Comparison of ENCODE assay signal across 24 mouse cellular contexts in the genomic region with DNA sequence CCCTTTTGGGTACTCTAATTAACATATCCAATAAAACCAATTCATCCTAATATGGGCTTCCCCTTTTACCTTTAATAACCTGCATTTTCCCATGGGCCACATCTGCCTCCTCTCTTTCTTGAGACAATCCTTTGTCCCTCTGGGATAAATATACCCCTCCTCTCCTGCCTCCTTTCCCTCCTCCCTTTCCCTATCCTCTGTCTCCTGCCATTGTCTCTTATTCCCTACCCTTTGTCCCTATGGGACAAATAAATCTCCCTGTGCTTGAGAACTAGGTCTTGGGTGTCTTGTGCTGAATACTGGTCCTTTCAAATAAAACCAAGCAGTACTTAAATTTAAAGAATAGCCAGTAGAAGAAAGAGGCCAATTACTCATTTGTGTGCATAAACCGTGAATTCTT. TPM values are rescaled to one million over a fixed set of nuclear protein-coding genes. Genes with fewer than 3 reads are reported as not detected.
DNase-seq lines count a peak whose midpoint lies in the region; ATAC-seq lines count a peak whose summit lies in the region.
"Had no signal": no experiment of that assay in that cellular context is flagged by ENCODE, and none has a peak within 500 bp of the region (broad histone marks: within the 10 kb centered on the region; RNA-seq: fewer than 3 reads in every experiment).

No protein-coding gene starts in this region.

- 80% methylated on average over 1 of the region's 1 CpGs for WGBS in embryonic facial prominence, embryonic 14.5 days
- WGBS in embryonic facial prominence, embryonic 10.5 days, result 79% methylated on average over 1 of the region's 1 CpGs
- WGBS in midbrain, embryonic 11.5 days, result 73% methylated on average over 1 of the region's 1 CpGs
- 69% methylated on average over 1 of the region's 1 CpGs for WGBS in midbrain, embryonic 14.5 days

- H3K36me3 ChIP-seq in embryonic facial prominence, embryonic 14.5 days (ENCODE audit: control insufficient read depth, insufficient read depth, low read length), result no peaks in the 10 kb centered on the region
- no peaks in the 10 kb centered on the region for H3K36me3 ChIP-seq in embryonic facial prominence, embryonic 10.5 days (replicated peaks)
- H3K36me3 ChIP-seq in midbrain, embryonic 11.5 days (ENCODE audit: control insufficient read depth, insufficient read depth, low read length), result no peaks in the 10 kb centered on the region
- H3K36me3 ChIP-seq in midbrain, embryonic 14.5 days (ENCODE audit: control insufficient read depth, insufficient read depth, low read length), result no peaks in the 10 kb centered on the region
- H3K36me3 ChIP-seq: heart, embryonic 15.5 days had no signal

- ATAC-seq in embryonic facial prominence, embryonic 14.5 days (ENCODE audit: low read depth), result peak; percentile 57; the same call in 1 of the 2 replicates
- ATAC-seq in midbrain, embryonic 11.5 days (ENCODE audit: low FRiP score), result 0 out of 2 replicates have a peak, but pooled peaks have one; percentile 24
- ATAC-seq in midbrain, embryonic 14.5 days (ENCODE audit: low FRiP score, low TSS enrichment), result no peak
- ATAC-seq: forebrain, embryonic 16.5 days; intestine, embryonic 16.5 days had no signal

- H3K4me2 ChIP-seq in embryonic facial prominence, embryonic 14.5 days (ENCODE audit: low read depth, low read length), result no peak overlapping the region
- H3K4me2 ChIP-seq in midbrain, embryonic 11.5 days, result no peak overlapping the region
- H3K4me2 ChIP-seq in midbrain, embryonic 14.5 days (ENCODE audit: low read length), result no peak overlapping the region
- H3K4me2 ChIP-seq: heart, embryonic 11.5 days; heart, embryonic 15.5 days; hindbrain, embryonic 14.5 days had no signal

- H3K27ac ChIP-seq in embryonic facial prominence, embryonic 14.5 days (replicated peaks; ENCODE audit: low read depth, low read length), result no peak overlapping the region
- no peak overlapping the region for H3K27ac ChIP-seq in embryonic facial prominence, embryonic 10.5 days (replicated peaks)
- H3K27ac ChIP-seq in midbrain, embryonic 11.5 days (ENCODE audit: low read depth, low read length), result no peak overlapping the region
- H3K27ac ChIP-seq in midbrain, embryonic 14.5 days (replicated peaks; ENCODE audit: low read depth, low read length), result no peak overlapping the region
- H3K27ac ChIP-seq: heart, adult 2 months; heart, embryonic 15.5 days; hindbrain, embryonic 14.5 days had no signal

- H3K4me1 ChIP-seq in embryonic facial prominence, embryonic 14.5 days (ENCODE audit: control insufficient read depth, insufficient read depth, low read length), result no peaks in the 10 kb centered on the region
- H3K4me1 ChIP-seq in embryonic facial prominence, embryonic 10.5 days, result no peaks in the 10 kb centered on the region
- no peaks in the 10 kb centered on the region for H3K4me1 ChIP-seq in midbrain, embryonic 11.5 days (ENCODE audit: control insufficient read depth, insufficient read depth, low read length)
- H3K4me1 ChIP-seq in midbrain, embryonic 14.5 days (ENCODE audit: control insufficient read depth, insufficient read depth, low read length), result no peaks in the 10 kb centered on the region
- H3K4me1 ChIP-seq: heart, embryonic 15.5 days had no signal

- no peaks in the 10 kb centered on the region for H3K9me3 ChIP-seq in embryonic facial prominence, embryonic 14.5 days (ENCODE audit: control insufficient read depth, low read length)
- H3K9me3 ChIP-seq in embryonic facial prominence, embryonic 10.5 days, result no peaks in the 10 kb centered on the region
- no peaks in the 10 kb centered on the region for H3K9me3 ChIP-seq in midbrain, embryonic 11.5 days (ENCODE audit: control insufficient read depth, low read length)
- H3K9me3 ChIP-seq in midbrain, embryonic 14.5 days (ENCODE audit: control insufficient read depth, low read length), result no peaks in the 10 kb centered on the region
- H3K9me3 ChIP-seq: heart, embryonic 15.5 days had no signal

- no peak overlapping the region for H3K9ac ChIP-seq in embryonic facial prominence, embryonic 14.5 days (ENCODE audit: low read depth, low read length)
- H3K9ac ChIP-seq in midbrain, embryonic 11.5 days (ENCODE audit: low read length), result no peak overlapping the region
- no peak overlapping the region for H3K9ac ChIP-seq in midbrain, embryonic 14.5 days (replicated peaks; ENCODE audit: low read length)
- H3K9ac ChIP-seq: heart, embryonic 15.5 days; hindbrain, embryonic 14.5 days had no signal

- DNase-seq in embryonic facial prominence, embryonic 14.5 days (ENCODE audit: low spot score), result peak; percentile 6
- DNase-seq in embryonic facial prominence, embryonic 10.5 days (ENCODE audit: low spot score), result no peak
- no peak for DNase-seq in midbrain, embryonic 11.5 days (ENCODE audit: low spot score, missing footprints)
- no peak for DNase-seq in midbrain, embryonic 14.5 days
- peak; percentile 4 for DNase-seq in embryo, embryonic 9.5 days (ENCODE audit: extremely low spot score)
- DNase-seq in cerebellum, postnatal 10 days, result no peak
- no peak for DNase-seq in adrenal gland, postnatal 4 days (ENCODE audit: low spot score in 2 of 2)
- DNase-seq: adrenal gland, postnatal 14 days; cerebellum, adult 18-20 months; cerebellum, adult 9-11 months; gastrocnemius, postnatal 14 days; heart, adult 2 months; heart, postnatal 14 days had no signal

- no peak overlapping the region for H3K4me3 ChIP-seq in embryonic facial prominence, embryonic 14.5 days (ENCODE audit: low read depth, low read length)
- no peak overlapping the region for H3K4me3 ChIP-seq in embryonic facial prominence, embryonic 10.5 days
- no peak overlapping the region for H3K4me3 ChIP-seq in midbrain, embryonic 11.5 days (ENCODE audit: low read depth, low read length)
- no peak overlapping the region for H3K4me3 ChIP-seq in midbrain, embryonic 14.5 days (replicated peaks; ENCODE audit: low read depth, low read length)
- H3K4me3 ChIP-seq: heart, adult 2 months; heart, embryonic 15.5 days had no signal

- H3K27me3 ChIP-seq in embryonic facial prominence, embryonic 14.5 days (replicated peaks; ENCODE audit: control insufficient read depth, insufficient read depth, low read length), result no peaks in the 10 kb centered on the region
- no peaks in the 10 kb centered on the region for H3K27me3 ChIP-seq in embryonic facial prominence, embryonic 10.5 days (replicated peaks; ENCODE audit: low read depth, poor library complexity, severe bottlenecking)
- no peaks in the 10 kb centered on the region for H3K27me3 ChIP-seq in midbrain, embryonic 11.5 days (ENCODE audit: control insufficient read depth, insufficient read depth, low read length)
- H3K27me3 ChIP-seq in midbrain, embryonic 14.5 days (ENCODE audit: control insufficient read depth, insufficient read depth, low read length), result no peaks in the 10 kb centered on the region
- H3K27me3 ChIP-seq: heart, embryonic 15.5 days had no signal

RNA-seq across cellular contexts. Expression of a gene that starts 13.4 kb away (rescaled TPM):
- polyA plus RNA-seq in embryonic facial prominence, embryonic 14.5 days (2014; fragmentation: Nextera tagmentation; extraction: Ambion mirVana), result not detected in 2 replicates
- 0.07 TPM in 1 of 2 replicates, not detected in the other for polyA plus RNA-seq in embryonic facial prominence, embryonic 10.5 days (2016; fragmentation: Nextera tagmentation; extraction: Ambion mirVana)
- polyA plus RNA-seq in midbrain, embryonic 11.5 days (2014; fragmentation: Nextera tagmentation; extraction: Ambion mirVana), result not detected in 2 replicates
- not detected in 2 replicates for polyA plus RNA-seq in midbrain, embryonic 14.5 days (2014; fragmentation: Nextera tagmentation; extraction: Ambion mirVana)
- not detected for total RNA-seq in adrenal gland, postnatal 4 days (2021)
- total RNA-seq: adrenal gland, postnatal 14 days; gastrocnemius, adult 18-20 months; gastrocnemius, postnatal 14 days; heart, adult 2 months; heart, postnatal 14 days; hematopoietic stem cell, adult 5-6 weeks; MEL had no signal
- polyA plus RNA-seq: C2C12; embryonic facial prominence, embryonic 11.5 days; forebrain, embryonic 16.5 days; gonadal fat pad, adult 2 months; heart, adult 2 months; heart, embryonic 11.5 days; heart, embryonic 15.5 days; hindbrain, embryonic 14.5 days; intestine, embryonic 16.5 days had no signal

Comparison
In these comparisons a context has a peak if more than half of its experiments do, and no peak if none do; other contexts are left out.
1. DNase-seq: peak in embryonic facial prominence, embryonic 14.5 days (single experiment) and embryo, embryonic 9.5 days (single experiment); none in embryonic facial prominence, embryonic 10.5 days (single experiment), midbrain, embryonic 11.5 days (single experiment), midbrain, embryonic 14.5 days (single experiment), cerebellum, postnatal 10 days (0 of 2) and adrenal gland, postnatal 4 days (0 of 2).